In genomic region chr16:21355638-21356037, GRCm38 (mm10) we compare ENCODE assay signal across 26 mouse cellular contexts.
DNase-seq lines count a peak whose midpoint lies in the region; ATAC-seq and TF ChIP-seq lines count a peak whose summit lies in the region.
"Had no signal": no experiment of that assay in that cellular context is flagged by ENCODE, and none has a peak within 500 bp of the region (broad histone marks: within the 10 kb centered on the region; RNA-seq: fewer than 3 reads in every experiment).

No protein-coding gene starts in this region.

- TF ChIP-seq CTCF in MEL (IDR thresholded peaks at IDR 0.05 in 2 of 3, conservative IDR thresholded peaks at IDR 0.05 in 1 of 3; ENCODE audit: control insufficient read depth in 1 of 3, insufficient read depth in 1 of 3, low read depth in 2 of 3, low read length in 3 of 3, poor library complexity in 1 of 3, severe bottlenecking in 1 of 3), result no peak
- no peak for TF ChIP-seq CTCF in liver, embryonic 14.5 days (IDR thresholded peaks at IDR 0.05; ENCODE audit: low read depth)
- no peak for TF ChIP-seq CTCF in liver, postnatal 0 days (IDR thresholded peaks at IDR 0.05; ENCODE audit: low read depth)
- no peak for TF ChIP-seq CTCF in midbrain, postnatal 0 days (IDR thresholded peaks at IDR 0.05)

- peak; percentile 54 for ATAC-seq in erythroblast, adult 5-6 weeks (replicated peaks; ENCODE audit: low FRiP score, poor library complexity, severe bottlenecking)
- peak; percentile 13; the same call in 1 of the 2 replicates for ATAC-seq in liver, embryonic 14.5 days (ENCODE audit: insufficient read depth)
- ATAC-seq in liver, postnatal 0 days, result no peak
- no peak for ATAC-seq in midbrain, postnatal 0 days (ENCODE audit: low FRiP score)
- ATAC-seq: activated CD4-positive, CD25-positive, alpha-beta regulatory T cell, adult 4 months; CD4-positive, CD25-positive, alpha-beta regulatory T cell, adult 4 months; forebrain, embryonic 15.5 days; hindbrain, postnatal 0 days had no signal

- no peak overlapping the region for H3K4me3 ChIP-seq in MEL (ENCODE audit: control insufficient read depth in 1 of 2, insufficient read depth in 1 of 2, low read depth in 2 of 2, low read length in 2 of 2)
- no peak overlapping the region for H3K4me3 ChIP-seq in liver, embryonic 14.5 days (ENCODE audit: insufficient read depth in 1 of 2, low read depth in 2 of 2, low read length in 2 of 2)
- no peak overlapping the region for H3K4me3 ChIP-seq in liver, postnatal 0 days (ENCODE audit: low read depth, low read length)
- no peak overlapping the region for H3K4me3 ChIP-seq in midbrain, postnatal 0 days (ENCODE audit: low read depth, low read length)
- H3K4me3 ChIP-seq: embryonic facial prominence, embryonic 12.5 days; embryonic facial prominence, embryonic 15.5 days; erythroblast, embryonic 14.5 days; forebrain, embryonic 12.5 days; forebrain, embryonic 15.5 days; heart, embryonic 12.5 days; heart, embryonic 15.5 days had no signal

- H3K4me2 ChIP-seq in liver, embryonic 14.5 days (ENCODE audit: low read depth), result peak overlapping the region; percentile 19
- no peak overlapping the region for H3K4me2 ChIP-seq in liver, postnatal 0 days (ENCODE audit: low read depth, low read length)
- H3K4me2 ChIP-seq in midbrain, postnatal 0 days (ENCODE audit: low read depth, low read length, poor library complexity, severe bottlenecking), result no peak overlapping the region
- H3K4me2 ChIP-seq: embryonic facial prominence, embryonic 12.5 days; embryonic facial prominence, embryonic 15.5 days; forebrain, embryonic 12.5 days; forebrain, embryonic 15.5 days; heart, embryonic 12.5 days; heart, embryonic 15.5 days; hindbrain, embryonic 14.5 days had no signal

- no peak for TF ChIP-seq POLR2A in MEL (IDR thresholded peaks at IDR 0.05; ENCODE audit: control insufficient read depth in 1 of 2, insufficient read depth in 1 of 2, low read depth in 1 of 2, low read length in 2 of 2, poor library complexity in 1 of 2)

- H3K27ac ChIP-seq in MEL (ENCODE audit: control insufficient read depth, low read depth, low read length), result no peak overlapping the region
- peak overlapping the region; percentile 99 for H3K27ac ChIP-seq in liver, embryonic 14.5 days
- peak overlapping the region; percentile 39; the same call in 1 of the 2 replicates for H3K27ac ChIP-seq in liver, postnatal 0 days (ENCODE audit: low read depth)
- no peak overlapping the region for H3K27ac ChIP-seq in midbrain, postnatal 0 days (ENCODE audit: low read depth, low read length)
- H3K27ac ChIP-seq: embryonic facial prominence, embryonic 12.5 days; embryonic facial prominence, embryonic 15.5 days; forebrain, embryonic 12.5 days; forebrain, embryonic 15.5 days; heart, embryonic 15.5 days; hindbrain, embryonic 14.5 days; hindbrain, postnatal 0 days had no signal

- H3K79me2 ChIP-seq in MEL (ENCODE audit: control insufficient read depth, insufficient read depth, low read length, poor library complexity), result no peaks in the 10 kb centered on the region

- no peak for TF ChIP-seq EP300 in MEL (IDR thresholded peaks at IDR 0.05; ENCODE audit: low read depth in 1 of 2, low read length in 2 of 2)
- no peak for TF ChIP-seq EP300 in liver, embryonic 14.5 days (IDR thresholded peaks at IDR 0.05; ENCODE audit: low read depth)
- TF ChIP-seq EP300 in liver, postnatal 0 days (IDR thresholded peaks at IDR 0.05; ENCODE audit: low read depth), result no peak

- DNase-seq in MEL (ENCODE audit: low read depth, low spot score), result peak; percentile 28
- DNase-seq in liver, embryonic 14.5 days (ENCODE audit: low read depth in 3 of 3, low spot score in 3 of 3), result no peak
- DNase-seq in liver, postnatal 0 days, result no peak
- DNase-seq in midbrain, postnatal 0 days (ENCODE audit: low spot score), result no peak
- no peak for DNase-seq in right cerebral cortex, postnatal 36 days (ENCODE audit: low spot score in 2 of 2)
- DNase-seq: adrenal gland, adult 8-10 months; adrenal gland, postnatal 25 days; cerebellum, adult 11-12 months; cerebellum, adult 8-10 months; cerebellum, postnatal 10 days; gastrocnemius, postnatal 25 days; heart, adult 18-20 months; heart, postnatal 10 days; heart, postnatal 4 days had no signal

- H3K36me3 ChIP-seq in MEL (ENCODE audit: control insufficient read depth in 1 of 2, insufficient read depth in 2 of 2, low read length in 2 of 2), result peaks cover 0 to 18% of the 10 kb centered on the region in 2 experiments; a peak in 2 of 4 replicates
- H3K36me3 ChIP-seq in liver, embryonic 14.5 days (replicated peaks; ENCODE audit: control insufficient read depth, insufficient read depth, low read depth), result no peaks in the 10 kb centered on the region
- no peaks in the 10 kb centered on the region for H3K36me3 ChIP-seq in liver, postnatal 0 days (replicated peaks; ENCODE audit: insufficient read depth, low read length)
- H3K36me3 ChIP-seq in midbrain, postnatal 0 days (ENCODE audit: insufficient read depth, low read length), result no peaks in the 10 kb centered on the region
- H3K36me3 ChIP-seq: embryonic facial prominence, embryonic 12.5 days; embryonic facial prominence, embryonic 15.5 days; forebrain, embryonic 12.5 days; forebrain, embryonic 15.5 days; heart, embryonic 12.5 days; heart, embryonic 15.5 days had no signal

- no peaks in the 10 kb centered on the region; a peak in 1 of 4 replicates for H3K27me3 ChIP-seq in MEL (ENCODE audit: control insufficient read depth in 1 of 2, insufficient read depth in 2 of 2, low read length in 2 of 2)
- H3K27me3 ChIP-seq in liver, embryonic 14.5 days (ENCODE audit: control insufficient read depth, insufficient read depth, low read length), result no peaks in the 10 kb centered on the region
- no peaks in the 10 kb centered on the region for H3K27me3 ChIP-seq in liver, postnatal 0 days (ENCODE audit: insufficient read depth, low read length)
- no peaks in the 10 kb centered on the region for H3K27me3 ChIP-seq in midbrain, postnatal 0 days (ENCODE audit: insufficient read depth, low read length)
- H3K27me3 ChIP-seq: embryonic facial prominence, embryonic 12.5 days; embryonic facial prominence, embryonic 15.5 days; forebrain, embryonic 15.5 days; heart, embryonic 12.5 days; heart, embryonic 15.5 days had no signal

- no peak overlapping the region for H3K9ac ChIP-seq in MEL (ENCODE audit: control insufficient read depth, low read depth, low read length, poor library complexity, severe bottlenecking)
- no peak overlapping the region for H3K9ac ChIP-seq in liver, embryonic 14.5 days (replicated peaks)
- H3K9ac ChIP-seq in liver, postnatal 0 days (replicated peaks), result no peak overlapping the region
- no peak overlapping the region for H3K9ac ChIP-seq in midbrain, postnatal 0 days (replicated peaks; ENCODE audit: low read length, poor library complexity, severe bottlenecking)
- H3K9ac ChIP-seq: embryonic facial prominence, embryonic 12.5 days; embryonic facial prominence, embryonic 15.5 days; forebrain, embryonic 12.5 days; forebrain, embryonic 15.5 days; heart, embryonic 12.5 days; heart, embryonic 15.5 days; hindbrain, embryonic 14.5 days had no signal

- no peaks in the 10 kb centered on the region for H3K9me3 ChIP-seq in MEL (replicated peaks; ENCODE audit: insufficient read depth, low read length)
- H3K9me3 ChIP-seq in liver, embryonic 14.5 days (ENCODE audit: control insufficient read depth, low read length), result no peaks in the 10 kb centered on the region
- no peaks in the 10 kb centered on the region for H3K9me3 ChIP-seq in liver, postnatal 0 days (ENCODE audit: low read length)
- no peaks in the 10 kb centered on the region for H3K9me3 ChIP-seq in midbrain, postnatal 0 days (ENCODE audit: low read length)
- H3K9me3 ChIP-seq: embryonic facial prominence, embryonic 12.5 days; embryonic facial prominence, embryonic 15.5 days; forebrain, embryonic 12.5 days; forebrain, embryonic 15.5 days; heart, embryonic 12.5 days; heart, embryonic 15.5 days had no signal

- WGBS in liver, embryonic 14.5 days (ENCODE audit: insufficient replicate concordance), result 56% methylated on average over 1 of the region's 1 CpGs
- 69% methylated on average over 1 of the region's 1 CpGs for WGBS in liver, postnatal 0 days (ENCODE audit: insufficient replicate concordance)
- WGBS in midbrain, postnatal 0 days, result 85% methylated on average over 1 of the region's 1 CpGs

- peaks cover 8 to 33% of the 10 kb centered on the region in 2 experiments for H3K4me1 ChIP-seq in MEL (ENCODE audit: control insufficient read depth in 1 of 2, insufficient read depth in 2 of 2, low read length in 2 of 2)
- peaks cover 47 to 52% of the 10 kb centered on the region in 2 experiments for H3K4me1 ChIP-seq in liver, embryonic 14.5 days (replicated peaks; ENCODE audit: control insufficient read depth in 2 of 2, insufficient read depth in 2 of 2, low read length in 1 of 2)
- H3K4me1 ChIP-seq in liver, postnatal 0 days (ENCODE audit: insufficient read depth), result peaks cover 32% of the 10 kb centered on the region
- 0 out of 2 replicates have a peak, but pooled peaks cover 3% of the 10 kb centered on the region for H3K4me1 ChIP-seq in midbrain, postnatal 0 days (ENCODE audit: insufficient read depth, low read length)

- TF ChIP-seq RAD21 in MEL (IDR thresholded peaks at IDR 0.05; ENCODE audit: low read depth, low read length), result no peak

TF ChIP-seq in MEL, 35 proteins besides CTCF, POLR2A, EP300 and RAD21:
- TF ChIP-seq NRF1 (IDR thresholded peaks at IDR 0.05; ENCODE audit: insufficient read depth, low read depth, low read length, poor library complexity, severe bottlenecking), result no peak
- 0 out of 2 replicates have a peak, but pooled peaks have one; percentile 19 for TF ChIP-seq GATA1 (IDR thresholded peaks at IDR 0.05; ENCODE audit: low read depth, low read length)
- no peak for TF ChIP-seq TBP (IDR thresholded peaks at IDR 0.05; ENCODE audit: low read depth, low read length)
- no peak for TF ChIP-seq ELF1 (IDR thresholded peaks at IDR 0.05; ENCODE audit: low read depth, low read length)
- TF ChIP-seq MAZ (IDR thresholded peaks at IDR 0.05; ENCODE audit: low read depth, low read length), result no peak

Comparison
In these comparisons a context has a peak if more than half of its experiments do, and no peak if none do; other contexts are left out.
1. ATAC-seq: peak in erythroblast, adult 5-6 weeks (single experiment) and liver, embryonic 14.5 days (single experiment); none in liver, postnatal 0 days (single experiment) and midbrain, postnatal 0 days (single experiment).
2. H3K27ac ChIP-seq: peak in liver, embryonic 14.5 days (single experiment) and liver, postnatal 0 days (single experiment); none in MEL (single experiment) and midbrain, postnatal 0 days (single experiment).